Mouse (Mus musculus) kidney, embryonic 14.5 days (tissue): Measurements from ENCODE around the gene Sardh. TPM values are rescaled to one million over a fixed set of nuclear protein-coding genes. Genes with fewer than 3 reads are reported as not detected.

Source experiments
- ATAC-seq: fragments of 200-750 bp; cut with Nextera tagmentation; 2 replicates; pipeline ENCODE4 v1.8.0; 2017; ENCODE audit warnings: moderate number of reproducible peaks, mild to moderate bottlenecking, moderate TSS enrichment, moderate library complexity; ENCODE audit not compliant: low FRiP score, low TSS enrichment
- H3K27ac ChIP-seq: fragments of 300-500 bp; sonication (generic); 2 replicates; pipeline ENCODE4 v1.5.1; 2014; ENCODE audit warnings: low read depth, mild to moderate bottlenecking, low read length, moderate library complexity, mixed read lengths
- H3K27me3 ChIP-seq: fragments of 300-500 bp; sonication (generic); 2 replicates; pipeline ENCODE4 v1.6.1; 2014; ENCODE audit warnings: mild to moderate bottlenecking, low read length; ENCODE audit not compliant: control insufficient read depth, insufficient read depth
- H3K36me3 ChIP-seq: fragments of 300-500 bp; sonication (generic); 2 replicates; pipeline ENCODE4 v1.6.1; 2014; ENCODE audit warnings: low read length, mixed read lengths; ENCODE audit not compliant: control insufficient read depth, insufficient read depth
- H3K4me1 ChIP-seq: fragments of 300-500 bp; sonication (generic); 2 replicates; pipeline ENCODE4 v1.6.1; 2014; ENCODE audit warnings: low read length, mixed read lengths; ENCODE audit not compliant: control insufficient read depth, insufficient read depth
- H3K4me2 ChIP-seq: fragments of 300-500 bp; sonication (generic); replicated peaks from 2 replicates; pipeline ENCODE4 v1.6.1; 2014; ENCODE audit warnings: low read depth, mild to moderate bottlenecking, low read length
- H3K4me3 ChIP-seq: fragments of 300-500 bp; sonication (generic); 2 replicates; pipeline ENCODE4 v1.5.1; 2014; ENCODE audit warnings: mild to moderate bottlenecking, low read length
- H3K9ac ChIP-seq: fragments of 300-500 bp; sonication (generic); 2 replicates; pipeline ENCODE4 v1.6.1; 2014; ENCODE audit warnings: low read depth, mild to moderate bottlenecking, low read length, moderate library complexity
- H3K9me3 ChIP-seq: fragments of 300-500 bp; sonication (generic); 2 replicates; pipeline ENCODE4 v1.6.1; 2016; ENCODE audit warnings: low read length; ENCODE audit not compliant: control insufficient read depth
- WGBS: fragments of 180-500 bp; shearing (Covaris S2); extraction: QIAGEN DNeasy Blood & Tissue Kit; methylation state at CpG from one replicate; pipeline ENCODE4 v1.1.7; 2014; 5-methylcytosine and 5-hydroxymethylcytosine counted together
- polyA plus RNA-seq: library from polyadenylated mRNA; unstranded; fragments of >200 nt; fragmentation: Nextera tagmentation; extraction: Ambion mirVana; gene quantifications from 2 replicates; pipeline ENCODE4 v1.2.1, GENCODE M21; 2014

Sardh gene
- polyA plus RNA-seq, 1 experiment from 2014 or later: 29.9 TPM

GRCm38 (mm10) chr2:27211966-27212893, 35.9 kb downstream of the Sardh start:
- H3K9me3 ChIP-seq: no peaks in the 10 kb centered on the region
- H3K27me3 ChIP-seq: no peaks in the 10 kb centered on the region
- H3K4me2 ChIP-seq: no peak overlapping the region
- H3K36me3 ChIP-seq: no peaks in the 10 kb centered on the region
- no peak overlapping the region for H3K27ac ChIP-seq
- 71% methylated on average over 8 of the region's 8 CpGs for WGBS
- 0 out of 2 replicates have a peak, but pooled peaks cover 3% of the 10 kb centered on the region for H3K4me1 ChIP-seq
- no peak for ATAC-seq
- H3K9ac ChIP-seq: no peak overlapping the region
- no peak overlapping the region for H3K4me3 ChIP-seq

GRCm38 (mm10) chr2:27210676-27211210, 37.4 kb downstream of the Sardh start:
- Histone ChIP-seq H3K27me3 (no peaks in the 10 kb centered on the region), H3K27ac (no peak overlapping the region), H3K4me3 (no peak overlapping the region), H3K36me3 (no peaks in the 10 kb centered on the region), H3K9me3 (no peaks in the 10 kb centered on the region), H3K4me2 (no peak overlapping the region), H3K9ac (no peak overlapping the region), H3K4me1 (0 out of 2 replicates have a peak, but pooled peaks cover 3% of the 10 kb centered on the region)
- WGBS: 73% methylated on average over 12 of the region's 12 CpGs
- no peak for ATAC-seq

DNA sequence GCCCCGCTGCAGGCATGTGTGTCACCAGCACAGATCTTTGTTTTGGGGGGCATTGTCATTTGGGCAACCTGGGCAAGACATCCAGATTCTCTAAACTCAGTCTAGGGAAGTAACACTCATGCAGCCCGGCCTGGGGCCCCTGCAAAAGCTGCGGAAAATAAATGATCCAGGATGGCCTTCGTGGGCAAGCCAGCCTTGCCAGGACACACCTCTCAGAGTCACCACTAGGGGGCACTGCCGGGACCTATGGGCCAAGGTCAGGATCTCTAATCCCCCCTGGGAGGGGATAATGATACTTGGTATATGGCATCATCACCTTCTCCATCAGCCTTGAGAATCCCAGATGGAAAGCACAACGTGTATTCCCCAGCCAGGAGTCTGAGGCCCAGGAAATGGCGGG, 37.9 kb downstream of the Sardh start:
- H3K36me3 ChIP-seq: no peaks in the 10 kb centered on the region
- H3K4me1 ChIP-seq: 0 out of 2 replicates have a peak, but pooled peaks cover 3% of the 10 kb centered on the region
- 56% methylated on average over 7 of the region's 7 CpGs for WGBS
- ATAC-seq: no peak
- no peak overlapping the region for H3K4me3 ChIP-seq
- no peak overlapping the region for H3K27ac ChIP-seq
- H3K9ac ChIP-seq: no peak overlapping the region
- no peaks in the 10 kb centered on the region for H3K9me3 ChIP-seq
- no peaks in the 10 kb centered on the region for H3K27me3 ChIP-seq
- H3K4me2 ChIP-seq: no peak overlapping the region

- Histone ChIP-seq H3K27me3 (no peaks in the 10 kb centered on the region), H3K9me3 (no peaks in the 10 kb centered on the region), H3K4me3 (no peak overlapping the region), H3K4me1 (0 out of 2 replicates have a peak, but pooled peaks cover 3% of the 10 kb centered on the region), H3K9ac (no peak overlapping the region), H3K27ac (0 out of 2 replicates have a peak overlapping the region, but pooled peaks have one; percentile 48), H3K4me2 (no peak overlapping the region), H3K36me3 (no peaks in the 10 kb centered on the region)
- ATAC-seq: 0 out of 2 replicates have a peak, but pooled peaks have one; percentile 53
- 27% methylated on average over 5 of the region's 5 CpGs for WGBS
Measured at GRCm38 (mm10) chr2:27209816-27210215, 38.3 kb downstream of the Sardh start.

GRCm38 (mm10) chr2:27209370-27209769, 38.8 kb downstream of the Sardh start:
- ATAC-seq: no peak; the same call in 1 of the 2 replicates
- Histone ChIP-seq H3K9me3 (no peaks in the 10 kb centered on the region), H3K4me3 (no peak overlapping the region), H3K9ac (no peak overlapping the region), H3K27ac (0 out of 2 replicates have a peak overlapping the region, but pooled peaks have one; percentile 48), H3K27me3 (no peaks in the 10 kb centered on the region), H3K36me3 (no peaks in the 10 kb centered on the region), H3K4me1 (0 out of 2 replicates have a peak, but pooled peaks cover 3% of the 10 kb centered on the region), H3K4me2 (no peak overlapping the region)
- WGBS: 47% methylated on average over 9 of the region's 9 CpGs

DNA sequence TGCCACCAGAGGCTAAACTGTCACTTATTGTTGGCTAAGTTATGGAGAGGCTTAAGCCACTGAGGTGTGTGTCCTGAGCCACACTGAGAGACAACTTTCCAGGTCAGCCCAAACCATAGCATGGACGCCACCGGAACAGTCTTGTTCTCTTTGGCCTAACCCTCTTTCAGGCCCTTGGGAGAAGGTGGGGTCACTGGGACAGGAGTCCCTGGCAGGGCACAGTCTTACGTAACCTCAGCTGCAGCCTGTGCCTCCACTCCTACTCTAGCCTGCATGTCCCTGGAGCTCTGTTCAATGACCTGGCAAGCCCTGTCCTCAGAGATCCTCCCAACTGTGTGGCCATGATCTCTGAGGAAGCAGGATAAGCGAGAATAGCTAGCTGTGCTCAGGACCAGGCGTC, 41.0 kb downstream of the Sardh start:
- no peak overlapping the region for H3K4me2 ChIP-seq
- no peak overlapping the region for H3K9ac ChIP-seq
- no peaks in the 10 kb centered on the region for H3K9me3 ChIP-seq
- H3K27ac ChIP-seq: no peak overlapping the region
- H3K27me3 ChIP-seq: no peaks in the 10 kb centered on the region
- WGBS: 82% methylated on average over 5 of the region's 5 CpGs
- no peak for ATAC-seq
- H3K4me3 ChIP-seq: no peak overlapping the region
- H3K36me3 ChIP-seq: no peaks in the 10 kb centered on the region
- 0 out of 2 replicates have a peak, but pooled peaks cover 3% of the 10 kb centered on the region for H3K4me1 ChIP-seq

DNA sequence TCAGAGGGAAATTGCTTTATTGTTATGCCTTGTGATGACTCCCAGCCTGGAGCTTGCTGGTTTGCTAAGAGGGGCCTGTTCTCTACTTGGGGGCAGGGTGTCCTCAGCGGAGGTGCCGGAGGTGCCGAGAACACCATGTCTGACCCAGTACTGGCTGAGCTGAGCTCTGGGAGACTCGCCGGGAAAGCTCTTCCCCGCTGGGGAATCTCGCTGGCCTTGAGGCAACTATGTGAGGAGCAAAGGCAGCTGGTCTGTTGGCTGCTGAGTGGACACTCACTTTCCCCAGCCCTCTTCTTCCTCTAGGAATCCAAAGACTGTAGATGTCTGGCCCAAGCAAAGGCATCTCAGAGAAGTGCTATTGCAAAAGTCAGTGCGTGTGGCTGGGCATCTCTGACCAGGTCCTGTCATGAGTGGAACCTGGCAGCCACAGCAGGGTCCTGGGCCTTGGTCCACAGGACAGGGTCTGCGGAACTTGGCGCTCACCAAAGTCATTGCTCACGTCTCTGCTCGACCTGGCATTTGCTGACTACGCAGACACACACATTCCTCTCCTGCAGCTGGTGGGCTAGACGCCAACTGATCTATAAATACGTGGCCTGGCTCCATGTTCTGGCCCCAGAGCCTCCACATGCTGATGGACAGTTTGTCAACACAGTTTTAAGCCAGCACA, 41.9 kb downstream of the Sardh start:
- Histone ChIP-seq H3K4me2 (no peak overlapping the region), H3K4me3 (no peak overlapping the region), H3K27me3 (no peaks in the 10 kb centered on the region), H3K4me1 (0 out of 2 replicates have a peak, but pooled peaks cover 3% of the 10 kb centered on the region), H3K9me3 (no peaks in the 10 kb centered on the region), H3K9ac (no peak overlapping the region), H3K27ac (no peak overlapping the region), H3K36me3 (no peaks in the 10 kb centered on the region)
- 83% methylated on average over 15 of the region's 15 CpGs for WGBS
- no peak for ATAC-seq

GRCm38 (mm10) chr2:27205666-27206065, 42.5 kb downstream of the Sardh start:
- no peak overlapping the region for H3K27ac ChIP-seq
- H3K4me3 ChIP-seq: no peak overlapping the region
- H3K9ac ChIP-seq: no peak overlapping the region
- 0 out of 2 replicates have a peak, but pooled peaks cover 3% of the 10 kb centered on the region for H3K4me1 ChIP-seq
- H3K9me3 ChIP-seq: no peaks in the 10 kb centered on the region
- no peaks in the 10 kb centered on the region for H3K27me3 ChIP-seq
- no peak for ATAC-seq
- H3K4me2 ChIP-seq: no peak overlapping the region
- H3K36me3 ChIP-seq: no peaks in the 10 kb centered on the region
- WGBS: 80% methylated on average over 10 of the region's 10 CpGs
